Mouse (Mus musculus) bone marrow macrophage, adult 2 months (primary cell): Measurements from ENCODE around the gene Slc30a1.
A peak's percentile ranks its signal among the peaks of the same experiment; 100 is the strongest.

Experiments used
- CTCF ChIP-seq: IDR thresholded peaks from 2 replicates; pipeline ENCODE4 v1.5.1; 2012; ENCODE audit warnings: low read depth, mild to moderate bottlenecking, low read length, moderate library complexity
- POLR2A ChIP-seq: IDR thresholded peaks from 2 replicates; pipeline ENCODE4 v1.6.1; 2012; ENCODE audit warnings: mild to moderate bottlenecking, low read depth, low read length, borderline replicate concordance

DNA sequence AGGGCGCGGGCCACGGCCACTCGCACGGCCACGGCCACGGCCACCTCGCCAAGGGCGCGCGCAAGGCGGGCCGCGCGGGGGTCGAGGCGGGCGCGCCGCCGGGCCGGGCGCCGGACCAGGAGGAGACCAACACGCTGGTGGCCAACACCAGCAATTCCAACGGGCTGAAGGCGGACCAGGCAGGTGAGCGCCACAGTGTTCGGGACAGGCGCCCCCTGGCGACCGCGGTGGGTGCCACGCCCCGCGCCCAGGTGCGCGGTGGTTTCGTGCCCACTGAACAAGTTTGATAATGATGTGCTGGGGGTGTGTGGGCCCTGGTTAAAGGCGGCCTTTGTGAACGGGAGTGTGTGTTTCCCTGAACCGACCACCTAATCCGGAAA is 854 bp downstream of the Slc30a1 start:
- TF ChIP-seq POLR2A: no peak
- peak; percentile 83 for TF ChIP-seq CTCF
